Mouse (Mus musculus) kidney, adult 11 months (tissue): ENCODE measurements at regions not wholly inside any gene's neighbourhood (a gene's known extent, or its start where the extent isn't known, plus 50 kb on each side); places are given as distances from the start of the nearest gene placed in this dataset.
"Not testable (repeated sequence)": the region's sequence is repeated elsewhere in the genome, so short reads cannot be mapped to it uniquely, and the experiment has no call there.

Experiments
- DNase-seq: peaks from one replicate; pipeline ENCODE4 v3.0.0; 2022

- DNase-seq, result peak; percentile 23
Observed at GRCm38 (mm10) chr5:23331041-23331440, 103.2 kb upstream of the Kmt2e start.

GRCm38 (mm10) chr5:23347208-23347607, 87.0 kb upstream of the Kmt2e start:
- DNase-seq, result no peak

DNA sequence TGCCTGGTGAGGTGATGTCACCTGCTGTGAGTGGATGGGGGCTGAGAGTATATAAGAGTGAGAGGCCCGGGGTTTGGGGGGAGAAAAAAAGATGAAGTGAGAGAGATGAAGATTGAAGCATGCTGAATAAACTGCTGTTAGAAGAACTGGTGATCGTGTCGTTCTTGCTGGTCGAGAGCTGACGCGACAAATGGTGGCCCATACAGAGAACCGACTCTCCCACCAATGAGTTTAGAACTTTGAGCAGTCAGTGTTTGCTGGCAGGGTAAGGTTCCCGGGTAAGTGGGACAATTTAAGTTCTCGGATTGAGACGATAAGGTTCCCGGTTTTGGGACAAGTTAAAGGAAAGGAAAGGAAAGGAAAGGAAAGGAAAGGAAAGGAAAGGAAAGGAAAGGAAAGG, 83.6 kb upstream of the Kmt2e start:
- not testable (repeated sequence) for DNase-seq

- not testable (repeated sequence) for DNase-seq
Observed at GRCm38 (mm10) chr5:23362412-23362811, 71.8 kb upstream of the Kmt2e start.
